Mouse (Mus musculus) spleen, adult 12 weeks (tissue): ENCODE measurements at regions not wholly inside any gene's neighbourhood (a gene's known extent, or its start where the extent isn't known, plus 50 kb on each side); places are given as distances from the start of the nearest gene placed in this dataset.

ENCODE experiments used
- DNase-seq: peaks from one replicate; pipeline ENCODE4 v3.0.0; 2022; ENCODE audit warnings: low spot score

- no peak for DNase-seq
Measured at GRCm38 (mm10) chr16:29956904-29957303, 107.3 kb upstream of the Hes1 start.

DNA sequence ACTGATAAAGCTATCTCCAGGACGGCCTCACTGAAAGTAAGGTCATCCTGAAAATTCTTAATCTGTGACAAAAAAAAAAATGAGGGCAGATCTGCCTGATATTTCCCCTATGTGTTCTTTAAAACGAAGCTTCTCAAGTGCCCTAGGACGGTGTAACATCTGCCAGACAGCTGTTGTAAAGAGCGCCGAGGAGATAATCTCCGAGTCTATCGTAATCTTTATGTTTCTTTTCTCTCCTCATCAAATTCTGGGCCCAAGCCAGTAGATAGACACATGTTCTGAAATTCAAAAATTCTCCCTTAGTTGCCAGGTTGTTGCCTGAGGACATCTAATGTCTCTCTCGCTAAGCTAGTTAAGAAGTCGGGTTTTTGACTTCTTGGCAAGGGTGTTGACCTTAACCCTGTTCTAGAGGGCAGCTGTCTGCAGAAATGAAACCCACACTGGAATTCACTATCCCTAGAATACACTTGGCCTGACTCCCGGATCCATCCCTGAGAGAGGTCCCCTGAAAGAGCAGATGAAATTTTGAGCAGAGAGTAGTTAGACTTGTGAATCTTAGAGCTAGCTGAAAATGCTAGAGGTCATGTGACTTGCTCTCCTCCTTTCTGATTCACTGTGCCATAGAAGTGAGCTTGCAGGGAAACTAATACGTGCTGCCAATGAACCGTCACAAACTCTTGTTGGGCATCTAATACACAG is 104.1 kb upstream of the Hes1 start:
- DNase-seq = no peak

- DNase-seq = no peak
Measured at GRCm38 (mm10) chr16:29963284-29963683, 100.9 kb upstream of the Hes1 start.

DNA sequence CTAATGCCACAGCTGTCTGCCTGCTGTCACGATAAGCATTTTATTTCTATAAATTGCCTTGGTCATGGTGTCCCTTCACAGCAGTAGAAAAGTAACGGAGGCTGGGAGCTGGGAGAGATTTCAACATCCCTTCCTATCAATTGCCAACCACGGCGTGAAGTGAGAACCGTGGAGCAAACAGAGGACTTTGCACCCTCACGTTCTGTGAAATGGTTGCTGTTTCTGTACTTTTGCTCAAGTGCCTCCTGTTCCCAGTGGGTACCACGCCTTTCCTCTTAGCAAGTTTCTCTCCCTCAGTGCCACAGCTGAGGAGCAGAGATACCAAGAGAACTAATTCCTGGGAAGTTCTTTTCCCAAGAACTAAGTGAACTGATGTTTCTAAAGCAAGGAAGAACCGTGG is 99.6 kb upstream of the Hes1 start:
- DNase-seq = no peak

GRCm38 (mm10) chr16:29968743-29969142 is 95.4 kb upstream of the Hes1 start:
- no peak for DNase-seq

GRCm38 (mm10) chr16:29972741-29973141 is 91.4 kb upstream of the Hes1 start:
- DNase-seq = no peak

GRCm38 (mm10) chr16:29973250-29973649 is 90.9 kb upstream of the Hes1 start:
- no peak for DNase-seq

GRCm38 (mm10) chr16:29975800-29976199 is 88.4 kb upstream of the Hes1 start:
- no peak for DNase-seq

DNA sequence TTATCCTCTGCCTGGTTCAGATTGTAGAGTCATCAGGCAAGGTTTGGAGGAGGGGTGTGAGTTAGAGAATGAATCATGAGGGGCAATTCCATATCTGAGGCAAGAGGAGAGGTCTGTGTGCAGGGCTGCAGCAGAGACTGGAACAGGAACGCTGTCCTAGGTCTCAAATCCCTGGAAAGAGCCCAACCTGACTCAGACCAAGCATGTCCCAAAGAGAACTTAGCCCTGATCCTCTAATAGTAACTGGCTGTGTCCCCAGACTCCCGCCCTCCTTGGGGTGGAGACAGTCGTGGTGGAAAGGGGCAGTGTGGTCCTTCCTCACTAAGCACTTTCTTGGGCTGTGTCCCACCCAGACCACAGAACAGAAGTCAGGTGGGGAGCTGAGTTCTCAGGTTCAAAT is 87.2 kb upstream of the Hes1 start:
- DNase-seq = no peak

- DNase-seq = no peak
Measured at GRCm38 (mm10) chr16:29977711-29978110, 86.5 kb upstream of the Hes1 start.

DNA sequence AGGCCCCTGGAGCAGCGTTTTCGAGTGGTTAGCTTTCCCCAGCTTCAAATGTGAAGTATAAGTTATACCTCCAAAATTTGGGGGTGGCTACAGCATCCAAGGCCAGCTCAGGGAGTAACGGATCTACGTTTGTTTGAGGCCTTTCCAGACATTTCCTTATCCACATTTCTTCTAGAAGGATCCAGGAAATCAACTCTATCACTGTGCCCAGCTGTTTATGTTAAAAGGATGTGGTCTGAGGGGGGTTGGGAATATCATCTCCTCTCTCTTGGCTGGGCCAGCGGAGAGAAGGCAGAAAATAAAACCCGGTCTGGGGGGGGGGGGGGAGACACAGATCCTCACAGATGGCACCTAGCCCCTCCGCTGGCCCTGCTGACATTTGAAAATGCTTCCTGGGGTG is 85.1 kb upstream of the Hes1 start:
- DNase-seq = no peak

DNA sequence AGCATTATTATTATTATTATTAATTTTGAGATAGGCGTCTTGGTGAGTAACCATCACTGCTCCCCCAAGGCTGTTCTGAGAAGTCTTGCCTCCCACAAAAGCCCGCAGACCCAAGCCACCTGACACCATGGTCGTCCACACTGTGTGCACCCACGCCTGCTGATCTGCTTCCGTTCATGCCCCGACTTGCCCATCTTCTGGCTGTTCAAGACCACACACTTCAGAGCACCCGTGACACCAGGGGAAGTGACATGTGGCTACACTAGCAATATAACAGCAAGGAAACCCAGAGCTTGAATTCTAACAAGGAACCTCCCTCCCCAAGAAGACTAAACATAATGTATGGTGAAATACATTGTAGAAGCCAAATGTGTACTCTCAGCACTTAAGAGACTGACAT is 82.6 kb upstream of the Hes1 start:
- no peak for DNase-seq

DNA sequence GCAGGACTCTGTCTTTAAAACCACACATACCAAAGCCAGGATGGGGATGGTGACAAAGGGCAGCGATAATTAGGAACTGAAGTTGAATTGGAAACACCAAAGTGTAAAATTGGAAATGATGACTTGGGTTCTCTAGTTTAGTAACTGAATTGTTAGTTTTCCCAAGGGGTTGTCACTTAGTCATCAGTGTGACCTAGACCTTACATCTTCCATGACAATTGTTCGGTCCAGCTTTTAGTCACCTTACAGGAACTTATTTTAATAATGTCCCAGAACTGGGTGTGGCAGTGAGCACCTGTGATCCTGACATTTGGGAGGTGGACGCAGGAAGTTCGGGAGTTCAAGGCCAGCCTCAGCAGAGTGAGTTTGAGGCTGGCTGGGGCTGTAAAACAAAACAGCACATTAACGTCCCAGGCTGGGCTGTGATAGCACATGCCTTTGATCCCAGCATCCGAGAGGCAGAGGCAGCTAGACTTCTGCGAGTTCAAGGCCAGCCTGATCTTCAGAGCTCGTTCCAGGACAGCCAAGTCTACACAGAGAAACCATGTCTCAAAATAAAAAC is 81.9 kb upstream of the Hes1 start:
- DNase-seq = no peak

DNA sequence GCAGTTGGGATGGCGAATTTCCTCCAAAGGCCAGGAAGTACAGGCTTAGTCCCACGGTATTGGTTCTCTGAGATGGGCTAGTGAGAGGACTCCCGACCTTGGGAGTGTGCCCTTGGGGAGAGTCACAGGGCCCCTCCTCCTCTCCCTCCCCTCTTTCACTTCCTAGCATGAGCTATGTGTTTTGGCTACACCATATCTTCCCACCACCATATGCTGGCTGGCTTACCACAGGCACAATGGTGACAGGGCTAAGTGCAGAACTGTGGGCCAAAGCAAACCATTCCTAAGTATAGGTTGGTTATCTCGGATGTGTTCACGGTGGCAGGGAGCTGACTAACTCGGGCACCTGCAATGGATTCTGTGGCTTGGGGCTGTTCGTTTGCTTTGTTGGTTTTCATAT is 81.0 kb upstream of the Hes1 start:
- no peak for DNase-seq

DNA sequence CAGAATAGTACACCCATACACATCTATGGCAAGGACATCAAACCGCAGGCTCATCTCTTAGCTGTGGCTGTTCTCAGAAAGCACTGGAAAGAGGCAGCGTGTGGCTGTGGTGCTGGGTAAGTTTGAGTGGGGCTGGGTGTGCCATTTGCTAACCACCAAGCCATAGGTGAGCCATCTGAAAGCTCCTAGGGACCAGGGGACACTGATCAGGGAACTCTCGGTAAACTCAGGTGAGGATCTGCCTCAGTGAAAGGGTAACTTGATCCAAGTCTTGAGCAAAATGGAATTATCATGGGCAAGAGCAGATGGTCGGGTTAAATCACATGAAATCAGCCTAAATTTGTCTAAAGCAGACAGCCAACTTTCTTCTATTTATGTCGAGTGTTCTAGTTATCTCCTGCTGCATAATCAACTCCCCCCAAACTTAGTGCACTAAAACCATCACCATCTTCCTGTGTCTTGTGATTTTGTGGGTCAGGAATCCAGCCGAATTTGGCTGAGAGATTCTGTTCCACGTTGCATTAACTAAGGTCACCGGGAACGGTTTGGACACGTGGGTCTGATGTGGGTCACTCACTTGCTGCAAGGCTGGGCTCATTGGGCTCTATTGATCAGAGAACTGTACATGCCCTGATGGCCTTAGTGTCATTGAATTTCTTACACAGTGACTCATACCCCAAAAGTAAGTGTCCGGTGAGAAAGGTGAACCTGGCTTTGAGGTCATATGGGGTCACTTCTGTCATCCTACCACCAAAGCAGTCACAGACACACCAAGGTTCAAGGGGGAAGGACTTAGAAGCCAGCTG is 78.9 kb upstream of the Hes1 start:
- DNase-seq = no peak

GRCm38 (mm10) chr16:29987595-29987994 is 76.6 kb upstream of the Hes1 start:
- DNase-seq = no peak

DNA sequence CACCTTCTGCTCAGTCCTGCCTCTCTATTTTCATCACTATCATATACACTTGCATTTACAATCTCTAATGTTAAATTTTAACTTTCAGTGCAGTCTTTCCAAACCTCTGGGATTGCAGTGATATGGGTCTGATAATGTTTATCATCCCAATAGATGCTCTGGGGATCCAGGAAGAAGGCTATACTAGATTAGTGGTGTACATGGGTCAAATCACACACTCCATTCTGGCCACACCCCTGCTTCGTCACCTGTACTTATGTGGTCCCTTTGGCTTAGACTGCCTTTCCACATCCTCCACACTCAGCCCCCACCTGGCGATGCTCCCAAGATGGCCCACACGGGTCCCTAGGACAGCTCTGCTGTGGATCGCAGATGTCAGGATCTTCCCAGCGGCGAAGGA is 76.2 kb upstream of the Hes1 start:
- no peak for DNase-seq

DNA sequence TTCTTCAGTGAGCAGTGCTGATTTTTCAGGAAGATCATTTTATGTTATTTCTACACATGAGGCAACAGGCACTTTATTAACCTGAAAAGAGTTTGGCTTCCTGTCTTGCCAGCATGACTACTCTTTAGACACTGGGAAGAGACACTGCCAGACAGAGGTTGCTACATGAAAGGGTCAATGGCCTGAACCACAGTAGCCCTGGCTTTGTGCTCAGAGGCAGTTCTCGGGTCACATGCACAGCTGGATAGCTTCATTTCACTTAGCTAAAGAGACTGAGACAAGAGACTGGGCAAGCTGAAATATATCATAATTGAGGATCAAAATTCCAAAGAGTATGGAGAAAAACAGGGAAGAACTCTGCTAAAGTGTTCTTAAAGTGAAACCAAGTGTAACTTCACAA is 74.9 kb upstream of the Hes1 start:
- DNase-seq = no peak

GRCm38 (mm10) chr16:29990393-29990792 is 73.8 kb upstream of the Hes1 start:
- DNase-seq = no peak

GRCm38 (mm10) chr16:29990795-29991587 is 73.2 kb upstream of the Hes1 start:
- DNase-seq = no peak

DNA sequence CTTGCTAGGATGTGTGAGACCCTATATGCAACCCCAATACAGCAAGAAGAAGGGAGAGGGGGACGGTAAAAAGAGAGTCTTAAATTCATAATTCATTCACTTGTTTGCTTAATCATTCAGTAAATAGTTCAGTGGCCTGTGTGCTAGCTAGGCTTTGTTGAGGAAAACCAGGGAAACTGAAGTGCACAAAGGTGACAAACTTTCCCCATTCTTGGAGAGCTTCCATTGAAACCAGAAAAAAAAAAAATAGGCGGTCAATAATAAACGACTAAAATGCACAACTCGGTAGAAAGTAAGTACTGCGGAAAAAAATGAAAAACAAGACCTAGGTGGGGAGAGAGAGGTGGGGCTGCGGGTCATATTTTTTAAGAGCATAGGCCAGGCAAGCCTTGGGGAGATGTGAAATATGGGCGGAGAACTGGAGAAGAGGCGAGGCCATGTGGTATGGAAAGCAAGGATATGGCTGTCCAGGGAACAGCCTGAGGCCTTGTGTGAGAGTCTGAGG is 72.3 kb upstream of the Hes1 start:
- no peak for DNase-seq

DNA sequence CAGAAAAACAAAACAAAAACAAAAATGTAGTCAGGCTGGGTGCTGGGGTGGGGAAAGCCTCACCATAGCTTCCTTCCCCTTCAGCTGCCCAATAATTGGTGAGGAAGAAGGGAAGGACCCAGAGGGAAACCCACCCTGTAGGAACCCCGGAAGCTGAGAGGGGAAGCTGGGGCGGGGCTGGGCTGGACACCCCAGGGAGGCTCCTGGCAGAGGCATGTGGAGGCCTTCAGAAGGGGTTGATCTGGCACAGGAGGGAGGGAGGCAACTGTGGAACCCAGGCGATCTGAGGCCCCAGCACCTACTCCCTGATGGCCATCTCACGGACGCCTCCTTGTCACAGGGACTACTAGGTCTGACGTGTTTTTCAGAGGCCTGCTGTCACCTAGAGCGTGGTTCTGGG is 71.1 kb upstream of the Hes1 start:
- DNase-seq = no peak
